Mouse (Mus musculus): ENCODE data around the gene Serf2.
A peak's percentile ranks its signal among the peaks of the same experiment; 100 is the strongest.

Serf2 gene

DNA sequence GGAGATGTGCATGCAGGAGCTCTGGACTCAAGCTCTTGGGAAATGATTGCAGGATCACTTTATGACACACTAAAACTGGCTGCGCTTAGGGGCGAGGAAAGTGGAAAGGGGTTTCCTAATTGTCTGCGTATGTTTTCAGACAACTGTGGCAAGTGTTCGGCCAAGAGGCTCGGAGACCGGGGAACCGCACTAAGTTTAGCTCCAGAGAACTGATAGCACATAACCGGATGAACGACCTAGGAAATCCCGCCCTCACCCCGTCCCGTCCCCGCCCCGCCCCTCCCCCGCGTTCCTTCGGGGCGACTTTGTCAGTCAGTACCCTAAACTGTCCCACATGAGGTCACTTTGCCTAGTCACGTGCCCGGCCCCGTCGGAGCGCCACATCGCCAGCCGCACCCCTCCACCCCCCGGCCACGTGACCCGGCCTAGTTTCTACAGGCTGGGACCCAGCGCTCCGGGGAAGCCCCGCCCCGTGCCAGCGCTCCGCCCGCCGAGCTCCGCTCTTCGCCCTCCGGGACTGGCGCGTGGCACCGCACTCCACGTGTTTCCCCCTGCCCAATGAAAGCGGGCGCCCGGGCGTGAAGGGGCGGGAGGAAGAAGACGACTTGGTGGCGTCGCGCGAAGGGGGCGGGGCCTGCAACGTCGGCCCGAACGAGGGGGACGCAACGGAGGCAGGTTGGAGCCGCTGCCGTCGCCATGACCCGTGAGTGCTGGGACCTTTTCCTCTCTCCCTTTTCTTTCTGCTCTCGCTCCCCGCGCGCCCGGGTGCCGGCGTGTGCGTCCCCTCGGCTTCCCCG, at the start of gene Serf2:
Gene Serf2, plus strand, starts transcription at position 457 of the 797 bp plus-strand sequence.
- DNase-seq (ENCODE audit: low spot score), result peak; percentile 100

DNA sequence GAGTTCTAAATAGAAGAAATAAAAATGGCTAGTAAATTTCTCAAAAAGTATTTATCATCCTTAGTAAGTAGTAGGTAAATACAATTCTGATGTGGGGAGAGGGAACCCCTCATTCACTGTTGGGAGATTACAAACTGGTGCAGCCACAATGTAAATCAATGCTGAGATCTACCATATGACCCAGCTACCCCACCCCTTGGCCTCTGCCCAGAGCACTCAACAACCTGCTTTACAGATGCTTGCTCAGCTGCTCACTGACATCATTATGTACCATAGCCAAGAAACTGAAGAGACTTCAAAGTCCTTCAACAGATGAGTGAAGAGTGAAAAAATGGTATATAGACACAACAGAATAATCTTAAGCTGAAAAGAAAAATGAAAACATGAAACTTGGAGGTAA, 45.7 kb upstream of the Serf2 start:
- DNase-seq (ENCODE audit: low spot score), result no peak

DNA sequence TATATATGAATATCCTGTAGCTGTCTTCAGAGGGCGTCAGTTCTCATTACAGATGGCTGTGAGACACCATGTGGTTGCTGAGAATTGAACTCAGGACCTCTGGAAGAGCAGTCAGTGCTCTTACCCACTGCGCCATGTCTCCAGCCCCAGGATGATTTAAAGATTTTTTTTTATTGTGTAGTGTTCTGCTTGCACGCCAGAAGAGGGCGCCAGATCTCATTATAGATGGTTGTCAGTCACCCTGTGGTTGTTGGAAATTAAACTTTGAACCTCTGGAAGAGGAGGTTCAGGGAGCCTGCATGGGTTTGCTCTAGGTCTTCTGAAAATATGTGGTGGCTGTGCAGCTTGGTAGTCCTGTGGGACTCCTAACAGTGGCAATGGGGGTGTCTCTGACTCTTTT, 40.8 kb upstream of the Serf2 start:
- no peak for DNase-seq (ENCODE audit: low spot score)

DNA sequence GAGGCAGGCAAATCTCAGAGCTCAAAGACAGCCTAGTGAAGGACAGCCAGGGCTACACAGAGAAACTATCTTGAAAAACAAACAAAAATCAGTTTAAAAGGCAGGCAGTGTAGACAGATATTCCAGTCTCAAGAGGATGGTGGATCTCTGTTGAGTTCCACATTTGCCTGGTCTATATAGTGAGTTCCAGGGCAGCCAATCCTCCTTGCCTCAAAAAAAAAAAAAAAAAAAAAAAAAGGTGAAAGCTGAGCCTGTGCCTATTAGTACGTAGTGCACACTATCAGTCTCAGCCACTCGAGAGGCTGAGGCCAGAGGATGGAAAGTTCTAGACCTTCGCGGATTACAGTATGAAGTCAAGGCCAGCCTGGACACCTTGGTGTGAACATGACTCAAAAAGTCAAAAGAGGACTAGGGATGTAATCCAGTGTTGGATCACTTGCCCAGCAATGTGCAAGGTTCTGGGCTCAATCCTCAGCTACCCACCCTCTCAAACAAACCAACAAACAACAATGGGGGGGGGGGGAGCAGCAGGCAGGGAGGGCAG, 36.1 kb upstream of the Serf2 start:
- peak; percentile 3 for DNase-seq (ENCODE audit: low spot score)

DNA sequence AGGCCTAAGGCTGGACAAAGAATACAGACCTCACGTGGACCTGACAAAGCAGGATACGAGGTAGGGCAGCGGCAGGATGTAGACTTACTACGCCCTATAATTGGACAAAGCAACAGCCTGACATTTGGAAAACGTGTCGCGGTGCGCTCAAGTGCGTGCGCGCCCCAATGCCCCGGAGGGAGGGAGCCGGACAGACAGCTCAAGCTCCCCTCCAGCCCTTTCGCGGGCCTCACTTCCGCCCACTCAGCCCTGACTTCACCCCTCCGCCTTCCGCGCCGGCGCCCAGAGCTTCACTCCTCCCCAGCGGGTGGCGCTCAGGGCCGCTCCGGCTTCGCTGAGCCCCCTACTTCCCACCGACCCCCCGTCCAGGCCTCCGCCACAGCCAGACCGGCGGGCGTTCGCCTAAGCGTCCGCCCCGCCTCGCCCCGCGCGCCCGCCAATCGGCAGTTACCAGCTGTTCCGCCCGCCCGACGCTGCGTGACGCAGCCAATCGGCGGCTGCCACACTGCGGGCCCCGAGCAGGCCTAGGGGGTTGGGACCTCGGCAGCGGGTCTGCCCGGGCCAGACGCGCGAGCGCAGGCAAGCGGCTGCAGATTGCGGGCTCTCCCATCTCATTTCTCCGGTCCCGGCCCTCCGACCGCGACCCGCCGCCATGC, 35.5 kb upstream of the Serf2 start, which contains the start of the genes Pdia3 and Catsper2:
Gene Pdia3, plus strand, starts transcription at position 389 of the 656 bp plus-strand sequence.
Gene Catsper2, minus strand, starts transcription at position 406 of the 656 bp plus-strand sequence.
- peak; percentile 98 for DNase-seq (ENCODE audit: low spot score)

DNA sequence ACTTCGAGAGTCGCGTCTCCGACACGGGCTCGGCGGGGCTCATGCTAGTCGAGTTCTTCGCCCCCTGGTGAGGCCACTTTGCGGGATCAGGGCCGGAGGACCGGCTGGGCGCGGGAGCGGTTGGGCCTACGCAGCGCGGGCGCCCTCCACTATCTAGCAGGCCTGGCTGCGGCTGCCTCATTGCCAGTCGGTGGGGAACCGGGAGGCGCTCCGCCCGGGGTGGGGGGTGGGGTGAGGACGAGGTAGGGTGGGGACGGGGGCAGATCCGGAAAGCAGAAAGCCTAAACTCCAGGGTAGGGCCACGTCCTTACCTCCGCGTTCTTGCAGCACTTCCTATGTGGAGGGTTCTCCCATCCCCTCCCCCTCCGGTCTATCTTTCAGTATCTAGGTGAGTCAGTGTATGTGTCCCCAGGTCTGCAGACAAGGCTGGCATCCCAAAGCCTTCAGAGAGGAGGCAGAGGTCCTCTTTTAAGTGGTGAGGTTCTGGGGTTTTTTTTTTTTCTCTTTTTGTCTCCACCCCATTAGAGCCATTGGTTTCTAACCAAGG, 34.8 kb upstream of the Serf2 start:
- no peak for DNase-seq (ENCODE audit: low spot score)

DNA sequence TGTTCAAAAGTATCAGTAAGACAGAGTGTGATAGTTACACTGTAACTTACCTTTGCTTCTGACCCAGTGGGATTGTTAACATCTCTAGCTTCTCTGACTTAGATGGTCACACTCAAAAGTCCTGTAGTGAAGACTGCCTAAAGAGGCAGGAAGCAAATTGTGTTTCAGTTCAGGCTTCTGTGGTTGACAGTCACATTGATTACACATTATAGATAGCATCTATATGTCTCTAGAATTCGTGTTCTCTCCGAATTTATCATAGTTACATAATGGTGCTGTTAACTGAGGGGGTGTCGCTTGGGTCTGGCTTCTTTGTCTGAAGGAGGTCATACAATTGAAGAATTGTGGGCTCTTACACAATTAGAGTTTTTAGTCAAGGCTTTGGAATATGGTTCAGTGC, 33.9 kb upstream of the Serf2 start:
- no peak for DNase-seq (ENCODE audit: low spot score)

DNA sequence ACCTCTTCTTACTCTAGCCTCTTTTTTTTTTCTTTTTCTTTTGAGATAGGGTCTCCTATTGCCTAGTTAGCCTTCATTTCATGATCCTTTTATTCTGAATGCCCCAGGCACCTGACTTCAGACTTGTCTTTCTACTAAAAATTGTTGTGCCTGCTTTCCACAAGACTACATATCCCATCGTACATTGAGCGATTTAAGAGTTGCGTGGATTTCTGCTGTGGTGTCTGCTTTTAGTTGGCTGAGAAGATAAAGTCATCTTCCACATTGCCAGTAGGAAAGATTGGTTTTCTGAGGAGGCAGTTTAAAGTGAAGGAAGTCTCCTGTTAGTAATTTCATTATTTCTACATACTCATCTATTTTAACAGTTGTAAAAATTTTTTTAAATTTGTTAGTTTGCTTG, 33.4 kb upstream of the Serf2 start:
- DNase-seq (ENCODE audit: low spot score), result no peak

DNA sequence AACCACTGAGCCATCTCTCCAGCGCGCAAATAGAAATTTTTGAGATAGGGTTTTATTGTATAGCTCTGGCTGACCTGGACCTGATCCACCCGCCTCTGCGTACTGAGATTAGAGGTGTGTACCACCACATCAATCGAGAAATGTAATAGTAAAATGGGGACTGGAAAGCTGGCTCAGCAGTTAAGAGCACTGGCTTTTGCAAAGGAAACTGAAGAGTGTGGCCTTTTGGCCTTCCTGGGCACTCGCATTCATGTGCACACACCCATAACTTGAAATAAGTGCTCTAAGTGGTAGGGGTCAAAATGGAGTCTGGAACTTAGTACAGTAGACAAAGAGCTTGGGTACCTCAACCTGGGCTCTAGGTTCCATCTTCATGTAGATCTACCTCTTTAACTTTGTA, 32.6 kb upstream of the Serf2 start:
- no peak for DNase-seq (ENCODE audit: low spot score)

DNA sequence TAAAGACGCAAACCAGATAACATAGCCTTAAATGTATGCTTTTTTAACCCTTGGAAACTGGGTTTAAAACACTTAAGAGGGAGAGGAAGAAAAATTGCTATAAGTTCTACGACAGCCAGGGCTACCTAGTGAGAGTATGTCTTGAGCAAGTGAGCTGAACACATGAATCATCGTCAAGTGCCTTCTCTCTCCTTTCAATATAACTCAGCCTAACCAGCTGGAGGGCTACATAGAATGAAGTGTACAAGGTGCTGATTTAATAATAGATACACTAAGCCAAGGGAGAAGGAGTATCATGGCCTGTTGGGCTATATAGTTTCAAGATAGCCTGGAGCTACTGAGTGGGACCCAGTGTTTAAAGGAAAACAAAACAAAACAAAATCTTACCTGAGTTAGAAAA, 30.5 kb upstream of the Serf2 start:
- no peak for DNase-seq (ENCODE audit: low spot score)

DNA sequence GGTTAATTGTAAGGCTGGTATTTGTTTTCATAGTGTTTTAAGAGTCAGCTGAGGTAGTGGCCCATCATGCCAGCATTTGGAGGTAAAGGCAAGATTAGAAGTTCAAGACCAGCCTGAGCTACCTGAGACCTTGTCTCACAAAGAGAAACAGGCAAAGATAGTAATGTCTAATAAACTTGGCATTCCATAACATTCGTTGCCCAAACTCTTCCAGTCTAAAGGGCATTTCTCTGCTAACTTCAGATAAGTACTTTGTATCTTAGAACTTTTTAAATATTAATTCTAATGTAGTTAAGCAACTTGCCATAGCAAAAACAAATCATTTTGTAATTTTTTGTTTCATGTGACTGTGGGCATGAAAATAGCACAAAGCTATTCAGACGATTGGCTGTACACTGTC, 25.8 kb upstream of the Serf2 start:
- no peak for DNase-seq (ENCODE audit: low spot score)

DNA sequence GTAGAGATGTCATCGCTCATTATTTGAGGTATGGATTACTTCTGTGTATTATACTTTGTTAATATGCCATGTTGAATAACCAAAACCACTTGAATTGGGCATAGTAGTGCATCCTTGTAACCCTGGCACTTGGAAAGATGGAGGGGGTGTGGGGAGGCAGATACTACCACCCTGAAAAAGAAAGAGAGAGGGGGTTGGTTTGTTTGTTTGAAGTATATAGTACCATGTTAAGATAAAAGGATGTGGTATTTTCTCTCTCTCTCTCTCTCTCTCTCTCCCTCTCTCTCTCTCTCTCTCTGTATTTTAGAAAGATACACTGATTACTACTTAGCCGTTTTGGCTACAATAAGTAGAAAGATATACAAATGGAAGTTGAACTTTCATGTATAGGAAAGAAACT, 23.1 kb upstream of the Serf2 start:
- no peak for DNase-seq (ENCODE audit: low spot score)

DNA sequence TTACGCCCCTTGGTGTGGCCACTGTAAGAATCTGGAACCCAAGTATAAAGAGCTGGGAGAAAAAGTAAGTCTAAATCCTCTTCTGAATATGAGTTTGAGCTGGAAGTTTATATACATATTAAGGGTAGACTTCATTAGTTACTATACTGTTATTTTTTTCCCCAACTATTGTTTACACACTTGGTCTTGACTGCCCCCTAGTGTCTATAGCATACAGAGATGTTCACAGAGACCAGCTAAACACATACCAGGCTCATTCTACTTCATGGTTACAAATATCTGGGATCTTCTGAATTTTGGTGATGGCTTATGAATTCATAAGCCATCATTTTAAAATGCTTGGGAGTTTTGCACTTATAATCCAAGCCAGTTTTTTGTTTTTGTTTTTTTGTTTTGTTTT, 14.1 kb upstream of the Serf2 start:
- DNase-seq (ENCODE audit: low spot score), result no peak

DNA sequence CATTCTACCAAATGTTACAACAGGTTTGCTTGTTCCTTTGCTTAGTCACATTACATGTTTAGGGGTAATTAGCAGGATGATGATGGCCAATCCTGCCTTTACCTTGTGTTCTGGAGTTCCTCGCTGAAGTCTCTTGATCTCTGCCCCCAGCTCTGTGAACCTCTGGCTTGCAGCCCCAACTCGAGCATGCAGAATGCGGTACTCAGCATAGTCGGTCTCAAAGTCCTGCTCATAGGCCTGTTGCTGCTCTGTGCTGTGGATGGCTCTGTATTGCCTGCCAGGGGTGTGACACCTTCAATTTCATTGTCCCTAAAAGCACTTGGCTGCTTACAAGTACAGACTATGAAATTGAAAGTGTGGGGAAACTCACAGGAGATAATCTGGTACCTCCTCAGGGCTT, 9.2 kb upstream of the Serf2 start:
- no peak for DNase-seq (ENCODE audit: low spot score)

DNA sequence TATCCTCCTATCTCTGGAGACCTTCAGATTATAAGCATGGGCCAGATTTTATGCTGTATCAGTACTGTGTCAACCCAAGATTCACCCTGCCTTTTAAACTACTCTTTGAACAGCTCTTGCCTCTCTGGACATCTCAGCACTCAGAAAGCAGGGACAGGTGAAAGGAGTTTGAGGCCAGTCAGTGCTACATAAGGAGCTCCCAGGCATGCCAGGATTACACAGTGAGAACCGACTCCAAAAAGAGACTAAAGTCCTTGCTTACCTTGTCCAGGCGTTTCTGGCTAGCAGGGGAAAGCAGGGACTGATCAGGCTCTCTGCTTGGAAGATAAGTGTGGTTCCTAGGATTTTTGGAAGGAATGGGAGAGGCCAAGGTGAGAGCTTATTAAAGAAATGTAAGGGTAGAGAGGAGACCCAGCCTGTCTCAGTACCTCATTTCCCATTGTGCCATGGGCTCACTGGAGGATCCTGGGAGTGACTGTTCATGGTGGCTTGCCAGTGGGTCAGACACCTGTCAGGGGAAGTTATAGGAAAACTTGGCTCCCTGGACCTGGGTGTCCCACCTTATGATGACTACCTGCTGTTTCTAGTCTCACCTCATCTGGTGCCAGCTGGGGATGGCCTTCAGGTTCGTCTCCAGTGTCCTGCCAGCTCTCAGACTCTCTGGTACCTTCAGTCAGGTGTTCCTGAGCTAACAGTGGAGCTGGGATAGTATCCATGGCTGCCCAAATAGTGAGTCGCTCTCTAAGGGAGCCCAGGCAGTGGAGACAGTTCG, 8.0 kb upstream of the Serf2 start:
- no peak for DNase-seq (ENCODE audit: low spot score)

DNA sequence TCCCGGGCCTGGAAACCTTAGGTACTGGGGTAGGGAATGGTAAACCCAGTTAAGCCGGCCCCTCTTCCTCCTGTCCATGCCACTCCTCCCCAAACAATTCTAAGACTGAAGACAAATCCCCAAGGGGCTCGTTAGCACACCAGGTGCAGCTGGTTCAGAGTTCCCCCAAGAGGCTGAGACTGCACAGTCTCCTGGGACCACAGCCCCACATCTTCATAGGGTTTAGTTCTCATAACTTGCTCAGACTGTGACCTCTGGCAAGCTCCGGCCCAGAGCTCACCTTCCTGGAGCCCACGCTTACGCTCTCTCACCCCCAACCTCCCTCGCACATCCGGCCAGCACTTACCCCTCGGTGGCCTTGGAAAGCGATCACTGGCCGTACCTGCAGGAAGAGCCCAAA, 7.2 kb upstream of the Serf2 start:
- DNase-seq (ENCODE audit: low spot score), result no peak

DNA sequence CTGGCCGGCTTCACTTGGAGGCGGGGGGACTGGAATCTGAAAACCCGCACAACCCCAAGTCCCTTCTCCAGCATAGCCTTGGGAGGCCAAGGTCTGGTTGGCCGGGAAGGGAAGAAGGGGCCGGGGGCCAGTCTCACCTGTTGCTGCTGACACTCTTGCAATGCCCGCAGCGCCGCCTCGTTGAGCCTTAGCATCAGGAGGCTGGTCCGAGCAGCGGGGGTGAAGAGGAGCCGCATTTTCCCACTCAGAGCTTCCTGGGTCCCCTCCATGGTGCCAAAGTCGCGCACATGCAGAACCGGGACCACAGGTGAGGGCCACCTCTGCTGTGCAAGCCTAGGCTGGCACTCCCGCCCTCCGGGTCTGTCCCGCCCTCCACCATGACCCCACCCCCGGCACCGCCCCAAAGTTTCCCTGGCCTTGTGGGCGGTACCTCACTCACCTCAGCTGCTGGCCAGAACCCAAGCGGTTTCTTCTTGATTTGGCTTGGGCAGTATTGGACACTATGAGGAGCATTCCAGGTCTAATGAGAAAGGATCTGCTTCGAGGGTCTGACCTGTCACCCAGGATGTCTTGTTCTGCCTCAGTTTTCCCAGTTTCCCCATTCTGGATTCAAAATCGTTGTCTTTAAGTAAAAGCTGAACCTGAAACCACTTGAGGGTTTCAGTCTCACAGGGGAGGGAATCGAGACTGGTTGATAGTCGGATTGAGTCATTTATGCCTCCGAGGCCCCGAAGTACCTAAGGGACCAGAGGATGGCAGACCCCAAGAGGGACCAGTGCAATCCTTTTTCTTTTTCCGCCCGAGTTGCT, 6.5 kb upstream of the Serf2 start:
- peak; percentile 22 for DNase-seq (ENCODE audit: low spot score)

DNA sequence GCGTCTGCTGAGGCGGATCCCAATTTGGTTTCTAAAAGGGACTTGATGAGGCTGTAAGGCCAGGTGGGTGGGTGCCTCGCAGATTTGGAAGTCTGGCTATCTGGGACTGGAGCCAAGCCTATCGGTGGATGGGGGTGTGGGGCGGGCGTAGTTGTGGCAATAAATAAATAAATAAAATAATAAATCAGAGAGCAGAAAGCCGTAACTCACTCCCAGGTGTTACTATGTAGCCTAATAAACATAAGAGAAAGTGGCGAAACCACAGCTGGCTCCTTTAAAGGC, 6.0 kb upstream of the Serf2 start:
- no peak for DNase-seq (ENCODE audit: low spot score)

DNA sequence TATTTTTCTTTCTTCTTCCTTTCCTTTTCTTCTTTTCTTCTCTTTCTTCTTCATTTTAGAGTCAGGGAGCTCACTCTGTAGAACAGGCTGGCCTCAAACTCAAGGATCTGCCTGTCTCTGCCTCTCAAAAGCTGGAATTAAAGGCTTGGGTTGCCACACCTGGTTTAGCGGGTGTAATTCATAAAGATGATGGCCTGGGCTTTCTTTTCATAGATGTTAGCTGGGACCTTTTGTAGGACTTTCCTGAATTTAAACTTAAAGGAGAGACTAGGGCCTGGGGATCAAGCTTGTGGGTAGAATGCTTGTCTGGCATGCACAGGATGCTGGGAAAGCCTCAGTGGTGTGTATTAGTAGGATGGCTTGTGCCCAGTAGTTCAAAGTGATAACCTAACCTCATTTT, 4.8 kb upstream of the Serf2 start, which contains the start of gene Ell3:
Gene Ell3, minus strand, starts transcription at position 101 of the 400 bp plus-strand sequence.
- no peak for DNase-seq (ENCODE audit: low spot score)

DNA sequence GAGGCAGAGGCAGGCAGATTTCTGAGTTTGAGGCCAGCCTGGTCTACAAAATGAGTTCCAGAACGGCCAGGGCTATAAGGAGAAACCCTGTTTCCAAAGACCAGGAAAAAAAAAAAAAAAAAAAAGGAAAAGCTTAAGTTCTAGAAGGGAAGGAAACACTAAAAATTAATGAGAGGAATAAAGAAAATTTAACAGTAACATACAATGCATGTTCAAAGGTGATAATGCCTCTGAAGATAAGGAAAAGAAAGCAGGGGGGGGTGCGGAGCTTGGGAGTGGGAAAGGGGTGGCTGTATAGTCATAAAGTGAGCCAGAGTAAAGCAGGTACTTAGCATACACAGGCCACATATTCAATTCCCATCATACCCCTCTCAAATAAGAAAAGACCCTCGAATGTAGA, 3.9 kb upstream of the Serf2 start:
- no peak for DNase-seq (ENCODE audit: low spot score)

DNA sequence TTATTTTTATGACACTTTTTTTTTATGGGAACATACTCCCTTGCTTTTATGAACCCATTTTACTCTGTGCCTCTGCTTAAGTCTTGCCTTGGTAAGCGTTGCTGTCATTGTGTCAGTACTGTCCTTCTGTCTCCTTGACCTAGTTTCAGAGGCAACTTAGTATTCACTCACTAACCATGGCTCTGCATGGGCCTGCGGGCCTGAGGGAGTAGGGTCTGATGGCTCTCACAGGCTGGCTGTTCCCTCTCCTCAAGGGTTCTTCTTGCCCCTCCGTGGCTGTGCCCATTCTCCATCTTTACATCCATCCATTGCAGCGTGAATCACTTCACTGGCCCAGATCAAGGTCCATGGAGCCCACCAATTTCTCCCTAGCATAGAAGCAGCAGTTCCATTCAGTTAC, 2.5 kb upstream of the Serf2 start:
- DNase-seq (ENCODE audit: low spot score), result no peak

DNA sequence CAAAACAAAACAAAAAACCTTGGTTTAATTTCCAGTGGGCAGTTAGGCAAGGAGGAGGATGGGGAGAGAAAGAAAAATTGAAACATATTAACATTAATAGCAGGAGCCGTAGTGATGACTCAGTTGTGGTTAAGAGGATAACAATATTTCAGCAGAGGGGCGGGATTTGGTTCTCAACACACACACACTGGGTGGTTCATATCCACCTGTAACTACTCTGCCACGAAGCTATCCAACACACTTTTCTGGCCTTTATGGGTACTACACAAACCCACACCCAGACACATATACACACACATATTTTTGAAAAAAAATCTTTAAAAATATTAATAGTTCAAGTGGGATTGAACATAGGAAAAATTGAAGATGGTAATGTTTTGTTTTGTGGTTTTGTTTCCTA, 2.0 kb upstream of the Serf2 start:
- no peak for DNase-seq (ENCODE audit: low spot score)
